Mouse (Mus musculus): ENCODE measurements around the gene Ddx20. TPM values are rescaled to one million over a fixed set of nuclear protein-coding genes. Genes with fewer than 3 reads are reported as not detected.

The Ddx20 gene
- polyA plus RNA-seq, 1 experiment, result 10.7 TPM

- H3K27me3 ChIP-seq (ENCODE audit: control insufficient read depth, insufficient read depth, low read length), result no peaks in the 10 kb centered on the region
- TF ChIP-seq POLR2A (IDR thresholded peaks at IDR 0.05; ENCODE audit: low read depth, low read length), result no peak
- no peak for TF ChIP-seq CTCF (IDR thresholded peaks at IDR 0.05; ENCODE audit: extremely low read depth, insufficient read depth, insufficient read length, insufficient replicate concordance)
- no peaks in the 10 kb centered on the region for H3K4me1 ChIP-seq (ENCODE audit: control insufficient read depth, insufficient read depth, insufficient read length)
- no peak for DNase-seq (ENCODE audit: low read depth in 1 of 2, low spot score in 2 of 2)
- WGBS, result 71% methylated on average over 13 of the region's 13 CpGs
- no peak overlapping the region for H3K4me3 ChIP-seq (ENCODE audit: extremely low read depth, insufficient read depth, insufficient read length)
- H3K36me3 ChIP-seq (ENCODE audit: control insufficient read depth, insufficient read depth, low read length), result no peaks in the 10 kb centered on the region
- no peak overlapping the region for H3K27ac ChIP-seq (ENCODE audit: insufficient read depth, low read length)
Observed at GRCm38 (mm10) chr3:105653544-105654380, 33.6 kb downstream of the Ddx20 start.

- DNase-seq (ENCODE audit: low read depth in 1 of 2, low spot score in 2 of 2), result no peak
- 74% methylated on average over 8 of the region's 8 CpGs for WGBS
- TF ChIP-seq CTCF (IDR thresholded peaks at IDR 0.05; ENCODE audit: extremely low read depth, insufficient read depth, insufficient read length, insufficient replicate concordance) (no peak), POLR2A (IDR thresholded peaks at IDR 0.05; ENCODE audit: low read depth, low read length) (no peak)
- H3K27me3 ChIP-seq (ENCODE audit: control insufficient read depth, insufficient read depth, low read length), result no peaks in the 10 kb centered on the region
- H3K36me3 ChIP-seq (ENCODE audit: control insufficient read depth, insufficient read depth, low read length), result no peaks in the 10 kb centered on the region
- no peaks in the 10 kb centered on the region for H3K4me1 ChIP-seq (ENCODE audit: control insufficient read depth, insufficient read depth, insufficient read length)
- H3K27ac ChIP-seq (ENCODE audit: insufficient read depth, low read length), result no peak overlapping the region
- H3K4me3 ChIP-seq (ENCODE audit: extremely low read depth, insufficient read depth, insufficient read length), result no peak overlapping the region
Observed at GRCm38 (mm10) chr3:105648889-105649567, 38.3 kb downstream of the Ddx20 start.

- no peak for TF ChIP-seq POLR2A (IDR thresholded peaks at IDR 0.05; ENCODE audit: low read depth, low read length)
- TF ChIP-seq CTCF (IDR thresholded peaks at IDR 0.05; ENCODE audit: extremely low read depth, insufficient read depth, insufficient read length, insufficient replicate concordance), result no peak
- no peak overlapping the region for H3K27ac ChIP-seq (ENCODE audit: insufficient read depth, low read length)
- whole genome bisulfite sequencing, result 81% methylated on average over 5 of the region's 5 CpGs
- no peaks in the 10 kb centered on the region for H3K27me3 ChIP-seq (ENCODE audit: control insufficient read depth, insufficient read depth, low read length)
- no peak for DNase-seq (ENCODE audit: low read depth in 1 of 2, low spot score in 2 of 2)
- no peak overlapping the region for H3K4me3 ChIP-seq (ENCODE audit: extremely low read depth, insufficient read depth, insufficient read length)
- H3K4me1 ChIP-seq (ENCODE audit: control insufficient read depth, insufficient read depth, insufficient read length), result no peaks in the 10 kb centered on the region
- no peaks in the 10 kb centered on the region for H3K36me3 ChIP-seq (ENCODE audit: control insufficient read depth, insufficient read depth, low read length)
Observed at GRCm38 (mm10) chr3:105643566-105643965, 43.8 kb downstream of the Ddx20 start.

GRCm38 (mm10) chr3:105642186-105642585 is 45.2 kb downstream of the Ddx20 start:
- no peak for DNase-seq (ENCODE audit: low read depth in 1 of 2, low spot score in 2 of 2)
- 32% methylated on average over 1 of the region's 1 CpGs for WGBS
- TF ChIP-seq CTCF (IDR thresholded peaks at IDR 0.05; ENCODE audit: extremely low read depth, insufficient read depth, insufficient read length, insufficient replicate concordance), result no peak
- no peak for TF ChIP-seq POLR2A (IDR thresholded peaks at IDR 0.05; ENCODE audit: low read depth, low read length)
- Histone ChIP-seq H3K27me3 (ENCODE audit: control insufficient read depth, insufficient read depth, low read length) (no peaks in the 10 kb centered on the region), H3K36me3 (ENCODE audit: control insufficient read depth, insufficient read depth, low read length) (no peaks in the 10 kb centered on the region), H3K27ac (ENCODE audit: insufficient read depth, low read length) (no peak overlapping the region), H3K4me1 (ENCODE audit: control insufficient read depth, insufficient read depth, insufficient read length) (no peaks in the 10 kb centered on the region), H3K4me3 (ENCODE audit: extremely low read depth, insufficient read depth, insufficient read length) (no peak overlapping the region)

GRCm38 (mm10) chr3:105633021-105633420 is 54.4 kb downstream of the Ddx20 start:
- Histone ChIP-seq H3K27me3 (ENCODE audit: control insufficient read depth, insufficient read depth, low read length) (no peaks in the 10 kb centered on the region), H3K4me3 (ENCODE audit: extremely low read depth, insufficient read depth, insufficient read length) (no peak overlapping the region), H3K36me3 (ENCODE audit: control insufficient read depth, insufficient read depth, low read length) (no peaks in the 10 kb centered on the region), H3K27ac (ENCODE audit: insufficient read depth, low read length) (no peak overlapping the region), H3K4me1 (ENCODE audit: control insufficient read depth, insufficient read depth, insufficient read length) (no peaks in the 10 kb centered on the region)
- 59% methylated on average over 3 of the region's 3 CpGs for WGBS
- TF ChIP-seq POLR2A (IDR thresholded peaks at IDR 0.05; ENCODE audit: low read depth, low read length), result no peak
- TF ChIP-seq CTCF (IDR thresholded peaks at IDR 0.05; ENCODE audit: extremely low read depth, insufficient read depth, insufficient read length, insufficient replicate concordance), result no peak
- DNase-seq (ENCODE audit: low read depth in 1 of 2, low spot score in 2 of 2), result no peak

- Histone ChIP-seq H3K27ac (ENCODE audit: insufficient read depth, low read length) (no peak overlapping the region), H3K4me3 (ENCODE audit: extremely low read depth, insufficient read depth, insufficient read length) (no peak overlapping the region), H3K27me3 (ENCODE audit: control insufficient read depth, insufficient read depth, low read length) (no peaks in the 10 kb centered on the region), H3K36me3 (ENCODE audit: control insufficient read depth, insufficient read depth, low read length) (no peaks in the 10 kb centered on the region), H3K4me1 (ENCODE audit: control insufficient read depth, insufficient read depth, insufficient read length) (no peaks in the 10 kb centered on the region)
- DNase-seq (ENCODE audit: low read depth in 1 of 2, low spot score in 2 of 2), result no peak
- 35% methylated on average over 2 of the region's 2 CpGs for WGBS
- TF ChIP-seq CTCF (IDR thresholded peaks at IDR 0.05; ENCODE audit: extremely low read depth, insufficient read depth, insufficient read length, insufficient replicate concordance) (no peak), POLR2A (IDR thresholded peaks at IDR 0.05; ENCODE audit: low read depth, low read length) (no peak)
Observed at GRCm38 (mm10) chr3:105632296-105632695, 55.1 kb downstream of the Ddx20 start.

Other genes starting within 250 kb of the Ddx20 start
- 2.5 and 4.0 TPM in 2 replicates for gene Kcnd3, start 235.2 kb downstream of the Ddx20 start, polyA plus RNA-seq (2012; rRNA removed)
- gene Inka2, start 17.0 kb upstream of the Ddx20 start, polyA plus RNA-seq (2012; rRNA removed), result 0.66 and 0.68 TPM in 2 replicates
- gene Rap1a, start 113.8 kb upstream of the Ddx20 start, polyA plus RNA-seq (2012; rRNA removed), result 6.5 and 8.0 TPM in 2 replicates
- 0.32 and 0.63 TPM in 2 replicates for gene Adora3, start 183.3 kb upstream of the Ddx20 start, polyA plus RNA-seq (2012; rRNA removed)
- 0.85 and 1.1 TPM in 2 replicates for gene Tmigd3, start 183.3 kb upstream of the Ddx20 start, polyA plus RNA-seq (2012; rRNA removed)
- gene I830077J02Rik, start 245.1 kb upstream of the Ddx20 start, polyA plus RNA-seq (2012; rRNA removed), result 17.9 and 18.8 TPM in 2 replicates

All from spleen, adult 2 months (tissue).